Mouse (Mus musculus): ENCODE results near the gene Adcy6. TPM values are rescaled to one million over a fixed set of nuclear protein-coding genes. Genes with fewer than 3 reads are reported as not detected.

Gene Adcy6
- total and polyA plus RNA-seq, 3 experiments = 0.06 to 1.5 TPM; not detected in 1

- Histone ChIP-seq H3K27me3 (replicated peaks) (peaks cover 94% of the 10 kb centered on the region), H3K27ac (ENCODE audit: insufficient read depth, low read depth) (no peak overlapping the region)
- dilution Hi-C loops (cut with MboI; ENCODE audit: extremely low pct_ligation_motif_present, extremely low pct_unique_long_range_greater_than_20kb, low sequenced_read_pairs) = no loop called here
Measured at GRCm38 (mm10) chr15:98600036-98600709, 9.7 kb downstream of the Adcy6 start.

GRCm38 (mm10) chr15:98596609-98597008 lies 13.3 kb downstream of the Adcy6 start:
- TF ChIP-seq SIN3A (IDR thresholded peaks at IDR 0.05; ENCODE audit: low read length) (no peak), EP300 (IDR thresholded peaks at IDR 0.05; ENCODE audit: low read length) (peak; percentile 66), MAFK (IDR thresholded peaks at IDR 0.05; ENCODE audit: insufficient replicate concordance, low read length) (no peak), JUND (conservative IDR thresholded peaks at IDR 0.05; ENCODE audit: low read depth, low read length) (0 out of 2 replicates have a peak, but pooled peaks have one; percentile 36), MEF2A (IDR thresholded peaks at IDR 0.05; ENCODE audit: borderline replicate concordance, low read depth, low read length) (peak; percentile 16; the same call in 1 of the 2 replicates), RCOR1 (conservative IDR thresholded peaks at IDR 0.05; ENCODE audit: low read depth, low read length) (no peak), IRF4 (IDR thresholded peaks at IDR 0.05; ENCODE audit: low read depth, low read length) (peak; percentile 68; the same call in 1 of the 2 replicates), BHLHE40 (IDR thresholded peaks at IDR 0.05; ENCODE audit: low read depth, low read length) (0 out of 2 replicates have a peak, but pooled peaks have one; percentile 35)
- H3K4me3 ChIP-seq (replicated peaks in 1 of 3; ENCODE audit: low read depth in 2 of 3, low read length in 2 of 3, poor library complexity in 1 of 3) = no peak overlapping the region
- H3K27me3 ChIP-seq (replicated peaks) = peaks cover 94% of the 10 kb centered on the region
- no peak overlapping the region for H3K27ac ChIP-seq (ENCODE audit: insufficient read depth, low read depth)
- peak; percentile 35 for DNase-seq (ENCODE audit: extremely low read depth)
- H3K36me3 ChIP-seq (replicated peaks in 1 of 2; ENCODE audit: control insufficient read depth in 1 of 2, insufficient read depth in 1 of 2, low read length in 1 of 2) = no peaks in the 10 kb centered on the region
- no peaks in the 10 kb centered on the region for H3K9me3 ChIP-seq (replicated peaks; ENCODE audit: low read length)
- no peak overlapping the region for H3K9ac ChIP-seq (ENCODE audit: insufficient read depth, low read depth)
- in situ Hi-C loops (cut with MboI; ENCODE audit: low pct_ligation_motif_present, low pct_unique_long_range_greater_than_20kb, low sequenced_read_pairs) = no loop called here
- dilution Hi-C loops (cut with MboI; ENCODE audit: extremely low pct_ligation_motif_present, extremely low pct_unique_long_range_greater_than_20kb, low sequenced_read_pairs) = no loop called here
- no peaks in the 10 kb centered on the region for H3K79me2 ChIP-seq (replicated peaks; ENCODE audit: control insufficient read depth, extremely low read depth, insufficient read depth, poor library complexity, severe bottlenecking)
- no peak overlapping the region for H3K4me2 ChIP-seq (ENCODE audit: insufficient read depth, low read depth, poor library complexity, severe bottlenecking)
- H3K4me1 ChIP-seq (ENCODE audit: control insufficient read depth in 1 of 2, insufficient read depth in 2 of 2) = peaks cover 22 to 23% of the 10 kb centered on the region in 2 experiments

More at GRCm38 (mm10) chr15:98600036-98600709, 9.7 kb downstream of the Adcy6 start:
- Histone ChIP-seq H3K4me2 (ENCODE audit: insufficient read depth, low read depth, poor library complexity, severe bottlenecking) (no peak overlapping the region), H3K4me1 (ENCODE audit: control insufficient read depth in 1 of 2, insufficient read depth in 2 of 2) (peaks cover 13 to 14% of the 10 kb centered on the region in 2 experiments), H3K79me2 (replicated peaks; ENCODE audit: control insufficient read depth, extremely low read depth, insufficient read depth, poor library complexity, severe bottlenecking) (no peaks in the 10 kb centered on the region), H3K9me3 (replicated peaks; ENCODE audit: low read length) (no peaks in the 10 kb centered on the region), H3K36me3 (replicated peaks in 1 of 2; ENCODE audit: control insufficient read depth in 1 of 2, insufficient read depth in 1 of 2, low read length in 1 of 2) (no peaks in the 10 kb centered on the region), H3K9ac (ENCODE audit: insufficient read depth, low read depth) (no peak overlapping the region), H3K4me3 (replicated peaks in 1 of 3; ENCODE audit: low read depth in 2 of 3, low read length in 2 of 3, poor library complexity in 1 of 3) (no peak overlapping the region)
- TF ChIP-seq JUND (conservative IDR thresholded peaks at IDR 0.05; ENCODE audit: low read depth, low read length) = no peak
- peak; percentile 49 for TF ChIP-seq IRF4 (IDR thresholded peaks at IDR 0.05; ENCODE audit: low read depth, low read length)
- peak; percentile 52 for DNase-seq (ENCODE audit: extremely low read depth)
- in situ Hi-C loops (cut with MboI; ENCODE audit: low pct_ligation_motif_present, low pct_unique_long_range_greater_than_20kb, low sequenced_read_pairs) = no loop called here

- Histone ChIP-seq H3K4me2 (ENCODE audit: insufficient read depth, low read depth, poor library complexity, severe bottlenecking) (no peak overlapping the region), H3K4me3 (replicated peaks in 1 of 3; ENCODE audit: low read depth in 2 of 3, low read length in 2 of 3, poor library complexity in 1 of 3) (no peak overlapping the region), H3K9me3 (replicated peaks; ENCODE audit: low read length) (no peaks in the 10 kb centered on the region), H3K79me2 (replicated peaks; ENCODE audit: control insufficient read depth, extremely low read depth, insufficient read depth, poor library complexity, severe bottlenecking) (no peaks in the 10 kb centered on the region), H3K4me1 (ENCODE audit: control insufficient read depth in 1 of 2, insufficient read depth in 2 of 2) (peaks cover 17 to 18% of the 10 kb centered on the region in 2 experiments), H3K36me3 (replicated peaks in 1 of 2; ENCODE audit: control insufficient read depth in 1 of 2, insufficient read depth in 1 of 2, low read length in 1 of 2) (no peaks in the 10 kb centered on the region), H3K9ac (ENCODE audit: insufficient read depth, low read depth) (no peak overlapping the region), H3K27me3 (replicated peaks) (peaks cover 94% of the 10 kb centered on the region), H3K27ac (ENCODE audit: insufficient read depth, low read depth) (no peak overlapping the region)
- dilution Hi-C loops (cut with MboI; ENCODE audit: extremely low pct_ligation_motif_present, extremely low pct_unique_long_range_greater_than_20kb, low sequenced_read_pairs) (no loop called here), in situ Hi-C loops (cut with MboI; ENCODE audit: low pct_ligation_motif_present, low pct_unique_long_range_greater_than_20kb, low sequenced_read_pairs) (no loop called here)
- DNase-seq (ENCODE audit: extremely low read depth) = no peak
- TF ChIP-seq PAX5 (IDR thresholded peaks at IDR 0.05; ENCODE audit: low read length) = no peak
- no peak for TF ChIP-seq ZC3H11A (IDR thresholded peaks at IDR 0.05; ENCODE audit: low read depth, low read length)
- no peak for TF ChIP-seq RAD21 (IDR thresholded peaks at IDR 0.05; ENCODE audit: low read depth, low read length)
- TF ChIP-seq HCFC1 (IDR thresholded peaks at IDR 0.05; ENCODE audit: low read depth, low read length) = no peak
- TF ChIP-seq GABPA (IDR thresholded peaks at IDR 0.05; ENCODE audit: insufficient replicate concordance, low read depth, low read length) = no peak
Measured at GRCm38 (mm10) chr15:98595049-98595448, 14.8 kb downstream of the Adcy6 start.

Measured in CH12.LX (cell line).